Mouse (Mus musculus): ENCODE data around the gene Tnfsf9. TPM values are rescaled to one million over a fixed set of nuclear protein-coding genes. Genes with fewer than 3 reads are reported as not detected.

Gene Tnfsf9
- polyA plus RNA-seq, 1 experiment from 2014 or later: 8.7 TPM

DNA sequence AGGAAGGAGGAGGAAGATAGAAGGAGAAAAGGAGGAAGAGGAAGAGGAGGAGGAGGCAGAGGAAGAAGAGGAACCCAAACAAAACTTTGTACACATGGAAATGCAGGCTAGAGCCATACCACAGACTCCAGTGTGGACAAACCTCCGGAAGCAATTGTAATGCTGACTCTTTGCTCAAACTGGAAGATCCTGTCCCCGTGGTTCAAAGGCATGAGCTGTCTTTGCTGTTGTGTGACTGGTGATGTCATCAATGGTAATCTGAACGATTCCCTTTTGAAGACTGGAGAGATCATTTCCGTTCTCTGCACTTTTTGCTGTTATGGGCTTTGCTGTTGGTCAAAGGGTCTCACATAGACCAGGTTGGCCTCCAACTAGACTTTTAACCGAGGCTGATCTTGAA lies 6.8 kb upstream of the Tnfsf9 start:
- H3K27me3 ChIP-seq: peaks cover 10% of the 10 kb centered on the region; the same call in 1 of the 2 replicates
- WGBS: 92% methylated on average over 5 of the region's 5 CpGs
- H3K4me2 ChIP-seq: no peak overlapping the region
- no peaks in the 10 kb centered on the region for H3K9me3 ChIP-seq
- no peaks in the 10 kb centered on the region for H3K36me3 ChIP-seq
- H3K4me3 ChIP-seq: no peak overlapping the region
- no peak overlapping the region for H3K9ac ChIP-seq
- peaks cover 9% of the 10 kb centered on the region for H3K4me1 ChIP-seq (replicated peaks)
- no peak overlapping the region for H3K27ac ChIP-seq (replicated peaks)
- no peak for ATAC-seq (ENCODE audit: low FRiP score, low read depth)

- Histone ChIP-seq H3K4me2 (no peak overlapping the region), H3K9ac (no peak overlapping the region), H3K27me3 (peaks cover 10% of the 10 kb centered on the region; the same call in 1 of the 2 replicates), H3K27ac (replicated peaks) (no peak overlapping the region), H3K4me3 (no peak overlapping the region), H3K4me1 (replicated peaks) (peaks cover 15% of the 10 kb centered on the region), H3K9me3 (no peaks in the 10 kb centered on the region), H3K36me3 (no peaks in the 10 kb centered on the region)
- 8% methylated on average over 10 of the region's 10 CpGs for WGBS
- no peak for ATAC-seq (ENCODE audit: low FRiP score, low read depth)
Measured at GRCm38 (mm10) chr17:57099629-57100325, 5.3 kb upstream of the Tnfsf9 start.

GRCm38 (mm10) chr17:57102276-57102675 lies 2.8 kb upstream of the Tnfsf9 start:
- Histone ChIP-seq H3K4me3 (no peak overlapping the region), H3K9ac (no peak overlapping the region), H3K9me3 (no peaks in the 10 kb centered on the region), H3K27me3 (no peaks in the 10 kb centered on the region), H3K4me1 (replicated peaks) (peaks cover 14% of the 10 kb centered on the region), H3K4me2 (no peak overlapping the region), H3K27ac (replicated peaks) (no peak overlapping the region), H3K36me3 (no peaks in the 10 kb centered on the region)
- WGBS: 82% methylated on average over 2 of the region's 2 CpGs
- ATAC-seq (ENCODE audit: low FRiP score, low read depth): no peak

GRCm38 (mm10) chr17:57104496-57104895 lies 629 bp upstream of the Tnfsf9 start:
- 47% methylated on average over 4 of the region's 4 CpGs for WGBS
- H3K4me3 ChIP-seq: peak overlapping the region; percentile 59
- peaks cover 14% of the 10 kb centered on the region for H3K4me1 ChIP-seq (replicated peaks)
- H3K27ac ChIP-seq (replicated peaks): no peak overlapping the region
- no peaks in the 10 kb centered on the region for H3K36me3 ChIP-seq
- H3K4me2 ChIP-seq: peak overlapping the region; percentile 96
- no peaks in the 10 kb centered on the region for H3K9me3 ChIP-seq
- H3K9ac ChIP-seq: peak overlapping the region; percentile 81
- ATAC-seq (ENCODE audit: low FRiP score, low read depth): no peak
- H3K27me3 ChIP-seq: no peaks in the 10 kb centered on the region

GRCm38 (mm10) chr17:57106035-57106368 lies 877 bp downstream of the Tnfsf9 start:
- H3K27me3 ChIP-seq: no peaks in the 10 kb centered on the region
- H3K9ac ChIP-seq: peak overlapping the region; percentile 81; the same call in 1 of the 2 replicates
- WGBS: 4% methylated on average over 9 of the region's 9 CpGs
- H3K27ac ChIP-seq (replicated peaks): no peak overlapping the region
- H3K36me3 ChIP-seq: no peaks in the 10 kb centered on the region
- H3K4me3 ChIP-seq: peak overlapping the region; percentile 59
- no peak; the same call in 1 of the 2 replicates for ATAC-seq (ENCODE audit: low FRiP score, low read depth)
- peak overlapping the region; percentile 96 for H3K4me2 ChIP-seq
- no peaks in the 10 kb centered on the region for H3K9me3 ChIP-seq
- peaks cover 14% of the 10 kb centered on the region for H3K4me1 ChIP-seq (replicated peaks)

- H3K4me2 ChIP-seq: no peak overlapping the region
- WGBS: 91% methylated on average over 5 of the region's 5 CpGs
Measured at GRCm38 (mm10) chr17:57107064-57107463, 1.9 kb downstream of the Tnfsf9 start.

DNA sequence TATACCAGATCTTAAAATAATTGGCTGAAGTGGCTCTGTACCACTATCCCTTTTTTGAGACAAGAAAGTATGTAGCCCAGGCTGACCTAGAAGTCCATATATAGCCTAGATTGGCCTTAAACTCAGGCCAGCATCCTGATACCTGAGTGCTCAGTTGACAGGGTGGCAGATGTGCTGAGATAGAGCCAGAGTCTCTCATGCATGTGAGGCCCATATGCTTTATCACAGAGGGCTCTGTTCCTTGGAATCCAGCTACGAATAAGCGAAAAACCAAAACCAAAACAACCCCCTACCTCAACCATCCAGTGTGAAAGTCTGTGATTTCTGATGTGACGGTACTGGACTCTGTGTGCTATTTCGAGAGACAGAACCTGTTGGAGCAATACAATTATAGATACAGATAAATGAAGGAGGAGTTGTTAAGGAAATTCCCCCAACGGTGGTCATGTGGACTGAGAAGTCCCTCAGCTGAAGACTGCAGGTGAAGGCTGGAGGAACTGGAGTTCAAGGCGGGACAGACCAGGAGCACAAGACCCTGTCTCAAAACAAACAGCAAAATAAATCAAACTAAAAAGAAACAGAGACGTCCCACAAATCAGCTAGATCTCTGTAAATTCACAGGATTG lies 3.0 kb downstream of the Tnfsf9 start:
- WGBS: 84% methylated on average over 7 of the region's 7 CpGs

More at GRCm38 (mm10) chr17:57107064-57107463, 1.9 kb downstream of the Tnfsf9 start:
- H3K4me1 ChIP-seq (replicated peaks): peaks cover 14% of the 10 kb centered on the region
- no peak overlapping the region for H3K9ac ChIP-seq
- no peaks in the 10 kb centered on the region for H3K36me3 ChIP-seq
- H3K9me3 ChIP-seq: no peaks in the 10 kb centered on the region
- no peak for ATAC-seq (ENCODE audit: low FRiP score, low read depth)
- H3K27ac ChIP-seq (replicated peaks): no peak overlapping the region
- H3K27me3 ChIP-seq: no peaks in the 10 kb centered on the region
- H3K4me3 ChIP-seq: no peak overlapping the region

DNA sequence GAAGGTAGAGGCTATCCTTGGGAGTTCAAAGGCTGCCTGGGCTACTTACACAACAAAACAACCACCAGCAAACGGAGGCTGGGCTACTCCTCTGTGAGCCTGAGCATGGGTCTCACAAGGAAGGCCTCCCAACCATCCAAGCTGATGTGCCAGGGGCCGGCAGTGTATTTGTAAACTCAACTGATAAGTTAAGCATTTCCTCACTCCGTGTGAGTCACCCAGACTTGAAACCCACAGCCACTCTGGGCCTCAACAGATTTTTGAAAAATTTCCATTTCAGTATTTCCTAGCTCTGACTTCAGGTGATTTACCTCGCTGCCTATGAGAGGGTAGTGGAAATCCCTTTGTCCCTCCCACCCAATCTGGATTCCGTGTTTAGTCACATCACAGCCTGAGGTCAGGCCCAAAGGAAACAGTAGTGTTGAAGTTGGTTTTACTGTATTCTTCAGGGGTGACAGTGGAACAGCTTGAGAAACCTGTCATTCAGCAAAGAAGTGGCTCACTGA lies 3.6 kb downstream of the Tnfsf9 start:
- Histone ChIP-seq H3K36me3 (no peaks in the 10 kb centered on the region), H3K27me3 (no peaks in the 10 kb centered on the region), H3K4me1 (replicated peaks) (peaks cover 14% of the 10 kb centered on the region), H3K4me3 (no peak overlapping the region), H3K4me2 (no peak overlapping the region), H3K27ac (replicated peaks) (no peak overlapping the region), H3K9ac (no peak overlapping the region), H3K9me3 (no peaks in the 10 kb centered on the region)
- ATAC-seq (ENCODE audit: low FRiP score, low read depth): no peak
- WGBS: 70% methylated on average over 5 of the region's 5 CpGs

More for the DNA sequence above, 3.0 kb downstream of the Tnfsf9 start:
- H3K4me2 ChIP-seq: no peak overlapping the region
- H3K9ac ChIP-seq: no peak overlapping the region
- no peaks in the 10 kb centered on the region for H3K27me3 ChIP-seq
- H3K27ac ChIP-seq (replicated peaks): no peak overlapping the region
- no peak for ATAC-seq (ENCODE audit: low FRiP score, low read depth)
- H3K36me3 ChIP-seq: no peaks in the 10 kb centered on the region
- H3K4me1 ChIP-seq (replicated peaks): peaks cover 14% of the 10 kb centered on the region
- no peaks in the 10 kb centered on the region for H3K9me3 ChIP-seq
- H3K4me3 ChIP-seq: no peak overlapping the region

- Histone ChIP-seq H3K36me3 (no peaks in the 10 kb centered on the region), H3K9ac (no peak overlapping the region), H3K9me3 (no peaks in the 10 kb centered on the region), H3K4me1 (replicated peaks) (peaks cover 7% of the 10 kb centered on the region), H3K4me3 (no peak overlapping the region), H3K27ac (replicated peaks) (no peak overlapping the region), H3K4me2 (no peak overlapping the region), H3K27me3 (no peaks in the 10 kb centered on the region)
- ATAC-seq (ENCODE audit: low FRiP score, low read depth): no peak
- 89% methylated on average over 1 of the region's 1 CpGs for WGBS
Measured at GRCm38 (mm10) chr17:57110005-57110404, 4.9 kb downstream of the Tnfsf9 start.

- H3K9ac ChIP-seq: no peak overlapping the region
- no peaks in the 10 kb centered on the region for H3K9me3 ChIP-seq
- ATAC-seq (ENCODE audit: low FRiP score, low read depth): no peak
- no peak overlapping the region for H3K27ac ChIP-seq (replicated peaks)
- no peaks in the 10 kb centered on the region for H3K27me3 ChIP-seq
- H3K36me3 ChIP-seq: no peaks in the 10 kb centered on the region
- no peak overlapping the region for H3K4me2 ChIP-seq
- H3K4me3 ChIP-seq: no peak overlapping the region
- WGBS: 92% methylated on average over 10 of the region's 10 CpGs
- H3K4me1 ChIP-seq (replicated peaks): no peaks in the 10 kb centered on the region
Measured at GRCm38 (mm10) chr17:57112768-57113474, 7.8 kb downstream of the Tnfsf9 start.

DNA sequence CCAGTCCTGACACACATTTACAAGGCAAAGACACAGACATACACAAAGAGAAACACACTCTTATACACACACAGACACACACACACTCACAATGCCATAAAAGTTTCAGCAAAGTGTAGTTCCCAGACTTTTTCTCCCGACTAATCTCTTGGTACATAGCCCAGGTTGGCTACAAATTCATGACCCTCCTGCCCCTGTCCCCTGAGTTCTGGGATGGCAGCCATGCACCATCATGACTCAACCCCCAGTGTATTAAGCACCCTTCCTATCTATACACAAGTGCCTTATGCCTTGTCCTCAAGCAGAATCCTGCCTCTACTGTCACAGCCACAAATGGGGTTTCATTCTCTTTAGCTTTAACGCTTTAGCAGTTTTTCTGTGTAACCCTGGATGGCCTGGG lies 11.7 kb downstream of the Tnfsf9 start:
- WGBS: 76% methylated on average over 2 of the region's 2 CpGs
- no peaks in the 10 kb centered on the region for H3K27me3 ChIP-seq
- no peak overlapping the region for H3K9ac ChIP-seq
- no peaks in the 10 kb centered on the region for H3K9me3 ChIP-seq
- H3K4me3 ChIP-seq: no peak overlapping the region
- no peak overlapping the region for H3K4me2 ChIP-seq
- H3K4me1 ChIP-seq (replicated peaks): no peaks in the 10 kb centered on the region
- ATAC-seq (ENCODE audit: low FRiP score, low read depth): no peak
- H3K36me3 ChIP-seq: no peaks in the 10 kb centered on the region
- no peak overlapping the region for H3K27ac ChIP-seq (replicated peaks)

All from hindbrain, embryonic 15.5 days (tissue).